Mouse (Mus musculus): ENCODE data around the gene Tmem50b.

- TF ChIP-seq CTCF (IDR thresholded peaks at IDR 0.05; ENCODE audit: insufficient read depth, low read depth, low read length) = no peak
- no peak for TF ChIP-seq POLR2A (IDR thresholded peaks at IDR 0.05; ENCODE audit: insufficient read depth, low read depth, low read length)
Measured at GRCm38 (mm10) chr16:91543619-91544018, 54.0 kb downstream of the Tmem50b start.
